Mouse (Mus musculus) brain, embryonic 14.5 days (tissue): ENCODE results near the gene Ifna16.

Experiments used
- CTCF ChIP-seq: fragments of 200-500 bp; IDR thresholded peaks from 2 replicates; pipeline ENCODE4 v1.5.1; 2012; ENCODE audit warnings: inconsistent platforms, mild to moderate bottlenecking, moderate library complexity, borderline replicate concordance; ENCODE audit not compliant: insufficient read depth, insufficient read length; ENCODE audit errors: extremely low read depth
- POLR2A ChIP-seq: fragments of 200-500 bp; IDR thresholded peaks from 2 replicates; pipeline ENCODE4 v1.6.1; 2012; ENCODE audit warnings: mild to moderate bottlenecking, inconsistent platforms, borderline replicate concordance; ENCODE audit not compliant: poor library complexity, insufficient read depth, insufficient read length, severe bottlenecking; ENCODE audit errors: extremely low read depth

GRCm38 (mm10) chr4:88683812-88684211 lies 7.1 kb upstream of the Ifna16 start, which contains the start of gene Ifna2:
- TF ChIP-seq POLR2A (no peak), CTCF (no peak)
